Mouse (Mus musculus) layer of hippocampus, postnatal 36 days (tissue): ENCODE data around the gene Gm5458. TPM values are rescaled to one million over a fixed set of nuclear protein-coding genes. Genes with fewer than 3 reads are reported as not detected.
"Not testable (repeated sequence)": the region's sequence is repeated elsewhere in the genome, so short reads cannot be mapped to it uniquely, and the experiment has no call there.

Source experiments
- DNase-seq, 2 experiments: peaks; one replicate each; pipeline ENCODE4 v3.0.0; 2022
- total RNA-seq, 2 experiments: library from RNA; stranded (reverse); gene quantifications; 2 replicates each; pipeline ENCODE4 v1.2.3; 2021

The Gm5458 gene
- total RNA-seq: not detected

DNA sequence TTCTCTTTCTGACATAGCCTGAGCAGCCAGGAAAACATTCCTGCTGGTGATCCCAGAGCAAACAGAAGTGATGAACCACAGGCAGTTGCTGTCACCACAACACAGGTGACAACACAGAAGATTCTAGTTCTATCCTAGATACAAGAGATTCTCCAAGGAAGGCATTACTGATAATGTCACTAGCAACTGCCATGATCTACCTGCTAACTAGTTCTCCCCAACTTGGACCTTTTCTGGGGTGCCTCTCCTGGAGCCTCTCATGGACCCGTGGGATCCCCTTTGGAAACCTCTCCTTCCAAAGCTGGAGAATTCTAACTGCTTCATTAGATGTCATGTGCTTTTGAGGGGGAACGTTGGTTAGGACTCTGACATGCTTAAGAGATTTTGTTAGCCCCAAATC, at the start of gene Gm5458:
TSS of gene Gm5458 (minus strand) at position 101 of the 400 bp plus-strand sequence.
- DNase-seq: not testable (repeated sequence)

DNA sequence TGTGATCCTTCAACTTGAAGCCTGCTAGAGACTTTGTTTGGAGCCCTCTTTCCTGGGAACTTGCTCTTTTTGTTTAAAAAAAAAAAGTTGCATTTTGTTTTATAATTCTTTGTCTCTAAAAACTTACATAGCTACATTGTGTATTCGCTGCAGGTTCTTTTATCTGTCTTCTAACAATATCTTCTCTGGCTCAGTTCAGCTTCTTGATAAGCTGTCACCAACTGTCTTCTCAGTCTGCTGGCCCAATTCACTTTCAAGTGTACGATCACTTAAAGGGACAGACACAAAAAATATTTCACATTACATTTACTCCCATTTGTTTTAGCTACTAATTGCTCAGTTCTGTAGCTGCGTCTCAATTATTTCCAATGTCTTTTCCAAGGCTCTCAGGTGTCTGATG, 43.9 kb upstream of the Gm5458 start:
- DNase-seq: no peak

DNA sequence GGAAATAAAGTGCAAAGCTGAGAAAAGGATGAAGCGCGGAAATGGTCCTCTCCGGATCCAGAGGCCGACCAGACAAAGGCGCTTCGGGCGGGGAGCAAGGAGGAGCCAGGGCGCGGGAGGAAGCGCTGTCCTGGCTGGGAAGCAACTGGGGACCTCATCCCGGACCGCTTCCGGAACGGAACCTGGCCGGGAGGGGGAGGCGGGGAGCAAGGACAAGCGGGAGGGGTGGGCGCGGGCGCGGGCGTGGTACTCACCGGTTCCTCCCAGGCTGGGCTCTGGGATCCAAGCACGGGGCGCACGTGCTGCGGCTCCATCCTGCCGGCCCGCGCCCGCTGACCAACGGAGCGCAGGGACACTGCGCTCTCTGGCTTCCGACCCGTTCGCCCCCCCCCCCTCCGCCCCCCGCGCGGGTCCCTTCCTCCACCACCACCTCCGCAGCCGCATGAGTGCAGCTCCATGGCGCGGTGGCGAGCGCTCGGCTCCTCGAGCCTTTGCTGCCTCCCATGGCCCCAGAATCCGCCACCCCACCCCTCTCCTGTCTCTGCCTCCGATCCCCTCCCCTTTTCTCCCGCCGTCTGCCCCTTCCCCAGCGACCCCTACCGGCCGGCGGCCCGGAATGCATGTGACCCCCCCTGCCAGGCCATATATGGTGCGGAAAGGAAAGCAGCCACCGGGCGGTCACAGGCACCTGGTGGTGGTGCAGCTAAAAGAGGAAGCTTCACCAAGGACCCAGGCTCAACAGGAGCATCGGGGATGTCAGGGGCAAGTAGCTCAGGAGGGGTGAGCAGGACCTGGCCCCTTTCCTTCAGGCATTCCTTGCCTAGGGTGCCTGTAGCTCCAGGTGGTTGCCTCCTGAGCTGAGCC, 17.3 kb downstream of the Gm5458 start, which contains the start of gene Gm2237:
TSS of gene Gm2237 (minus strand) at position 332 of the 864 bp plus-strand sequence.
- DNase-seq: peak; percentile 9 to 11

DNA sequence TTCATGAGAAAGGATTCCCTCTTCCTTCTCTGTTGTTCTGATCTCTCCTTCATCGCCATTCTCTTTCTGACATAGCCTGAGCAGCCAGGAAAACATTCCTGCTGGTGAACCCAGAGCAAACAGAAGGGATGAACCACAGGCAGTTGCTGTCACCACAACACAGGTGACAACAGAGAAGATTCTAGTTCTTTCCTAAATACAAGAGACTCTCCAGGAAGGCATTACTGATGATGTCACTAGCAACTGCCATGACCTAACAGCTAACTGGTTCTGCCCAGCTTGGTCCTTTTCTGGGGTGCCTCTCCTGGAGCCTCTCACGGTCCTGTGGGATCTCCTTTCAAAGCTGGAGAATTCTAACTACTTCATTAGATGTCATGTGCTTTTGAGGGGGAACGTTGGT, 52.5 kb downstream of the Gm5458 start, which contains the start of gene Gm2244:
TSS of gene Gm2244 (minus strand) at position 101 of the 400 bp plus-strand sequence.
- not testable (repeated sequence) for DNase-seq

Other genes starting within 250 kb of the Gm5458 start
- gene Gm21738, start 183.7 kb downstream of the Gm5458 start, total RNA-seq: not detected
- gene Gm2244, start 52.6 kb downstream of the Gm5458 start, total RNA-seq: not detected
- 1 to 10 TPM; 6.0 to 7.1 TPM for gene Gm2237, start 17.4 kb downstream of the Gm5458 start, total RNA-seq
- 1 to 10 TPM; 4.1 to 5.2 TPM for gene Nid2, start 148.7 kb upstream of the Gm5458 start, total RNA-seq
- gene Rtraf, start 221.2 kb upstream of the Gm5458 start, total RNA-seq: 10 to 100 TPM; 54.6 to 55.1 TPM